Mouse (Mus musculus): Measurements from ENCODE around the gene Exosc2. TPM values are rescaled to one million over a fixed set of nuclear protein-coding genes. Genes with fewer than 3 reads are reported as not detected.

Exosc2 gene
- polyA plus RNA-seq (2017; shearing (Covaris generic)), result 42.5 TPM

GRCm38 (mm10) chr2:31670551-31671035 is at the start of gene Exosc2:
Gene Exosc2, plus strand, starts transcription at chr2:31670715.

DNA sequence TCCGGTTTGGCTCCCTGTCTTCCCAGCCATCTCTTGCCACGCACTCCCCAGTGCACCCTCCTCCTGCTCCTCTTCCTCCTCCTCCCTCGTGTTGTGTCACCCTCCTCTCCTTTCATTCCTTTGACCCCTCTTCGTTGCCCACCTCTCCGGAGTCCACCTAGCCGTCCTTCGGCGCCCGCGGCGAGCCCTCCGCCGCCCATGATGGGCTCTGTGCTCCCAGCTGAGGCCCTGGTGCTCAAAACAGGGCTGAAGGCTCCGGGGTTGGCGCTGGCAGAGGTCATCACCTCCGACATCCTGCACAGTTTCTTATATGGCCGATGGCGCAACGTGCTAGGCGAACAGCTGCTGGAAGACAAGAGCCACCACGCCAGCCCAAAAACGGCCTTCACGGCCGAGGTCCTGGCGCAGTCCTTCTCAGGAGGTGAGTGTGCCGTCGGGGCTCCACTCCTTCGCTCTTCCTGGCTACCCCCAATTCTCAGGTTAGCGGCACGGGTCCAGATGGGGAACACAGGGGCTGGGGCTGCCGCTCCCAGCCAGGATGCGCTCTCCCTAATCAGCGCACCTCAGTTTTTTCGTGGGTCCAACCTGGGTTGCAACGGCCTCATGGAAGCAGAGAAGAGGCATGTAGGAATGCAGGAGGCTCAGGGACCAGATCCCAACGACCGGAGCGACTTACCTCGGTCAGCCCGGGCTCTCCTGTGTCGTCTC is 30.5 kb upstream of the Exosc2 start, which contains the start of gene Prdm12:
Prdm12 (plus strand) TSS at position 137 of the 708 bp plus-strand sequence.

DNA sequence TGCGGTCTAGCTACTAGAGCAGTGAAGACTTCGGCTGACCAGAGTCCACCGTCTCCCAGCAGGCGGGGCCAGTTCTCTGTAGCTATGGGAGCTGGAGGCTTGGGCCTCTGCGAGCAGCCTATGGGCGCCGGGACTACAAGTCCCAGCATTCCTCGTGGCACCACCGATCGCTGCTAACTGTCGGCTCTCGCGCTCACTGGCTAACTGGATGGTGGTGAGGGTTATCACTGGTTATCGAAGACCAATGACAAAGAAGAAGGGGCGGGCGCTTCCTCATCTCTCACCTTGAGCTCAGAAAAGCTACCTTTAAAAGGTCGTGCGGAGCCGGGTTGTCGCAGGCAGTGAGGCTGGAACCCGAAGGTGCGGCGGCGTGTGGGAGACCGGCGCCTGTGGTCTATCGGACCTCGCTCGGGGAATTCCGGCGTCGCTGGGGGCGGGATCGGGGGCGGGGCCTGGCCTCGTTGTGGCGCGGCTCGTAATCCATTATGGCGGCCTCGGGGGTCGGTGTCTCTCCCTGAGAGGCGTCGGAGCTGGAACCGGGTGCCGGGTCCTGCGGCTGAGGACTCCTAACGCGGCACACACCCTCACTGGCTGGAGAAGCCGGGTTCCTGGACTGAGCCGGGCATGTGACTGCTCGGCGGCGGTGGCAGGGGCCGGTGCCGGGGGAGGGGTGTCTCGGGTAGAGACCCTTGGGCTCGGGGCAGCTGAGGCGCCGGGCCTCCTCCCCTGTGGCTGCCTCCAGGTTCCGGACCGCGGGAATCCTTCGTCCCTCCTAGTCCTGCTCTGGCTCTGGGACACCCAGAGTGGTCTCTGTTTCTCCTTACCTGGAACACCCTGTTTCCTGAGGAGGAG is 17.8 kb downstream of the Exosc2 start, which contains the start of gene Abl1:
Abl1 (plus strand) TSS at position 303 of the 852 bp plus-strand sequence.

Other genes starting within 250 kb of the Exosc2 start
- gene Ass1, start 200.5 kb upstream of the Exosc2 start, polyA plus RNA-seq (2017; shearing (Covaris generic)), result 51.8 TPM
- gene Fubp3, start 98.1 kb upstream of the Exosc2 start, polyA plus RNA-seq (2017; shearing (Covaris generic)), result 32.5 TPM
- not detected for gene Prdm12, start 30.7 kb upstream of the Exosc2 start, polyA plus RNA-seq (2017; shearing (Covaris generic))
- 13.3 TPM for gene Abl1, start 17.7 kb downstream of the Exosc2 start, polyA plus RNA-seq (2017; shearing (Covaris generic))
- 4.0 TPM for gene Qrfp, start 139.9 kb downstream of the Exosc2 start, polyA plus RNA-seq (2017; shearing (Covaris generic))
- 0.32 TPM for gene Fibcd1, start 175.3 kb downstream of the Exosc2 start, polyA plus RNA-seq (2017; shearing (Covaris generic))
- gene Lamc3, start 216.6 kb downstream of the Exosc2 start, polyA plus RNA-seq (2017; shearing (Covaris generic)), result not detected